Mouse (Mus musculus): ENCODE measurements at regions not wholly inside any gene's neighbourhood (a gene's known extent, or its start where the extent isn't known, plus 50 kb on each side); places are given as distances from the start of the nearest gene placed in this dataset.

DNA sequence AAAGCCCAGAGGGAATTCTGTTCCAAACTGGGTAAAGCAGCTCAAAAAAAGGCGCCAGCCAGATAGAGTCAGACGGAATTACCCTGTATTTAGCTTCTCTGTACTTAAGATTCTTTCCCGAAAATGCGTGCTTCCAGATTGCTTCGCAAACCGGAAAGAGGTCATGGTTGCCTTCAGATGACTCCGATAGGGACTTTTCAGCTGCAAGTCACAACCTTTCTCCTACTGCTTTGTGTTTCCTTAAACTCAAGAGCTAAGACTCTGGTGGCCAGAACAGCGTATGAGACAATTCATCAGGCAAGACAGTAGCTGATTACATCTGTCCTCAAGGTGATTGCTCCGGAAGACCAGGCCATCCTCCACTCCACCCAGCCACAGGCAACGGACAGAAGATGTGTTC, 53.8 kb upstream of the Hif1a start:
- no peak overlapping the region for H3K4me3 ChIP-seq
- no peak overlapping the region for H3K27ac ChIP-seq
- no peak for ATAC-seq
- no peak overlapping the region for H3K9ac ChIP-seq
- WGBS (ENCODE audit: insufficient replicate concordance) = 77% methylated on average over 10 of the region's 10 CpGs
- H3K4me2 ChIP-seq = no peak overlapping the region
- peaks cover 3% of the 10 kb centered on the region; the same call in 1 of the 2 replicates for H3K4me1 ChIP-seq
- no peaks in the 10 kb centered on the region for H3K36me3 ChIP-seq
- no peaks in the 10 kb centered on the region for H3K9me3 ChIP-seq (replicated peaks)
- no peaks in the 10 kb centered on the region for H3K27me3 ChIP-seq (replicated peaks)

DNA sequence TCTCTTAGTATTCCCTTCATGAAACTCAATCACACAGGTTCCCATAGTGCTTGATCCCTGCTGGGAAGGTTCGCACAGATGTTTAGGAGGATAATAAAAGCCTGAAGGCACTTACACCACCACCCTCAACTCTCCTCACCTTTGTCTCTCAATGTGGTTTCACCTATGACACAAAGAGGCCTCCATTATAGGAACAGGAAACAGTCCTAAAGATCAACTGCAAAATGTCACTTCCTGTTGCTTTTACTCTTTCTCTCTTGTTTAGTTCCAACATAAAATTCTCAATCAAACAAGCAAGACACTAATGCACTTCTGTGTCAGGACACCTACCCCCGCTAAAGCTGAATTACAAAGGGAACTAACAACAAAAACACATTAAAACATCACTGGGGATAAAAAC, 50.3 kb upstream of the Hif1a start:
- H3K27ac ChIP-seq = no peak overlapping the region
- H3K27me3 ChIP-seq (replicated peaks) = no peaks in the 10 kb centered on the region
- 64% methylated on average over 2 of the region's 2 CpGs for WGBS (ENCODE audit: insufficient replicate concordance)
- H3K9ac ChIP-seq = no peak overlapping the region
- H3K4me1 ChIP-seq = no peaks in the 10 kb centered on the region
- H3K36me3 ChIP-seq = no peaks in the 10 kb centered on the region
- no peak overlapping the region for H3K4me2 ChIP-seq
- H3K9me3 ChIP-seq (replicated peaks) = no peaks in the 10 kb centered on the region
- H3K4me3 ChIP-seq = no peak overlapping the region
- ATAC-seq = no peak

Data from liver, embryonic 12.5 days (tissue).